Mouse (Mus musculus) stomach, postnatal 0 days (tissue): ENCODE data around the gene Elk4.
A peak's percentile ranks its signal among the peaks of the same experiment; 100 is the strongest.

ENCODE experiments used
- CTCF ChIP-seq: IDR thresholded peaks from 2 replicates; pipeline ENCODE4 v1.5.1; 2016; ENCODE audit warnings: antibody characterized with exemption, low read depth, mild to moderate bottlenecking, moderate library complexity
- EP300 ChIP-seq: optimal IDR thresholded peaks from 2 replicates; pipeline ENCODE3; 2016; ENCODE audit warnings: antibody characterized with exemption

DNA sequence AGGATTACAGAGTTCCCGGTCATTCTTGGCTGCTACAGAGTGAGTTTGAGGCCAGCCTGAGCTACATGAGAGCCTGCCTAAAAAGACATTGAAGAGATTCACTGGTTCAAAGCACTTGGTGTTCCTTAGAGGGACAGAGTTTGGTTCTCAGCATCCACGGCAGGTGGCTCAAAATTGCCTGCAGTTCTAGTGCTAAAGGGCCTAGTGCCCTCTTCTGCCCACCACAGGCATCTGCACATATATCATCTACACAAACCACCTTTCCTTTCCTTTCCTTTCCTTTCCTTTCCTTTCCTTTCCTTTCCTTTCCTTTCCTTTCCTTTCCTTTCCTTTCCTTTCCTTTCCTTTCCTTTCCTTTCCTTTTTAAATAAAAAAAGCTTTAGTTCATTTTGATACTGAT, 23.2 kb downstream of the Elk4 start:
- TF ChIP-seq CTCF (peak; percentile 66), EP300 (no peak)
